Mouse (Mus musculus) MEL (cell line): ENCODE data around the gene Nipa1. TPM values are rescaled to one million over a fixed set of nuclear protein-coding genes. Genes with fewer than 3 reads are reported as not detected.

ENCODE experiments used
- DNase-seq: peaks from one replicate; pipeline ENCODE4 v3.0.0; 2011; ENCODE audit warnings: low read depth, low spot score
- H3K27ac ChIP-seq: 2 replicates; pipeline ENCODE4 v1.5.1; 2012; ENCODE audit warnings: low read depth, mild to moderate bottlenecking, control low read depth, low read length, moderate library complexity; ENCODE audit not compliant: control insufficient read depth
- H3K27me3 ChIP-seq, 2 experiments: fragments of 150-350 bp in 1 of 2; sonication (generic) in 1 of 2; 2 replicates each; pipeline ENCODE4 v1.6.1; 2012; ENCODE audit warnings: low read length in 2 of 2, mild to moderate bottlenecking in 2 of 2, improper control_type of control experiment in 1 of 2, moderate library complexity in 1 of 2; ENCODE audit not compliant: insufficient read depth in 2 of 2, control insufficient read depth in 1 of 2
- H3K36me3 ChIP-seq, 2 experiments: 2 replicates each; pipeline ENCODE4 v1.6.1; 2012 to 2014; ENCODE audit warnings: low read length in 2 of 2, improper control_type of control experiment in 1 of 2, inconsistent platforms in 1 of 2, mild to moderate bottlenecking in 1 of 2; ENCODE audit not compliant: insufficient read depth in 2 of 2, control insufficient read depth in 1 of 2
- H3K4me1 ChIP-seq, 2 experiments: fragments of 150-350 bp in 1 of 2; sonication (generic) in 1 of 2; 2 replicates each; pipeline ENCODE4 v1.6.1; 2012; ENCODE audit warnings: low read length in 2 of 2, improper control_type of control experiment in 1 of 2, mild to moderate bottlenecking in 1 of 2; ENCODE audit not compliant: insufficient read depth in 2 of 2, control insufficient read depth in 1 of 2
- H3K4me3 ChIP-seq, 2 experiments: fragments of 150-350 bp in 1 of 2; sonication (generic) in 1 of 2; 2 replicates each; pipeline ENCODE4 v1.5.1; 2012; ENCODE audit warnings: low read depth in 2 of 2, low read length in 2 of 2, mild to moderate bottlenecking in 2 of 2, moderate library complexity in 2 of 2, control low read depth in 1 of 2, improper control_type of control experiment in 1 of 2; ENCODE audit not compliant: control insufficient read depth in 1 of 2, insufficient read depth in 1 of 2
- H3K79me2 ChIP-seq: 2 replicates; pipeline ENCODE4 v1.6.1; 2012; ENCODE audit warnings: mild to moderate bottlenecking, low read length, moderate library complexity; ENCODE audit not compliant: control insufficient read depth, poor library complexity, insufficient read depth
- H3K9ac ChIP-seq: 2 replicates; pipeline ENCODE4 v1.6.1; 2012; ENCODE audit warnings: low read depth, mild to moderate bottlenecking, control low read depth, low read length, moderate library complexity; ENCODE audit not compliant: control insufficient read depth, poor library complexity, severe bottlenecking
- H3K9me3 ChIP-seq: fragments of 150-350 bp; sonication (generic); replicated peaks from 2 replicates; pipeline ENCODE4 v1.6.1; 2012; ENCODE audit warnings: mild to moderate bottlenecking, low read length, improper control_type of control experiment, moderate library complexity; ENCODE audit not compliant: insufficient read depth
- BHLHE40 ChIP-seq: IDR thresholded peaks from 2 replicates; pipeline ENCODE4 v1.6.1; 2012; ENCODE audit warnings: low read depth, mild to moderate bottlenecking, inconsistent platforms, low read length, improper control_type of control experiment, borderline replicate concordance
- CHD1 ChIP-seq: IDR thresholded peaks from 2 replicates; pipeline ENCODE4 v1.6.1; 2012; ENCODE audit warnings: low read depth, mild to moderate bottlenecking, inconsistent platforms, low read length, improper control_type of control experiment
- CHD2 ChIP-seq: IDR thresholded peaks from 2 replicates; pipeline ENCODE4 v1.6.1; 2011; ENCODE audit warnings: low read length, improper control_type of control experiment
- CTCF ChIP-seq, 3 experiments: IDR thresholded peaks in 2 of 3; conservative IDR thresholded peaks in 1 of 3; 2 replicates each; pipeline ENCODE4 v1.5.1; 2011 to 2012; ENCODE audit warnings: low read length in 3 of 3, low read depth in 2 of 3, mild to moderate bottlenecking in 2 of 3, improper control_type of control experiment in 1 of 3, inconsistent platforms in 1 of 3, mixed read lengths in 1 of 3, moderate library complexity in 1 of 3; ENCODE audit not compliant: control insufficient read depth in 1 of 3, insufficient read depth in 1 of 3, poor library complexity in 1 of 3, severe bottlenecking in 1 of 3
- EP300 ChIP-seq, 2 experiments: IDR thresholded peaks; 2 replicates each; pipeline ENCODE4 v1.6.1; 2011; ENCODE audit warnings: improper control_type of control experiment in 2 of 2, low read length in 2 of 2, low read depth in 1 of 2, mild to moderate bottlenecking in 1 of 2
- ETS1 ChIP-seq: IDR thresholded peaks from 2 replicates; pipeline ENCODE4 v1.6.1; 2012; ENCODE audit warnings: low read depth, mild to moderate bottlenecking, inconsistent platforms, low read length, improper control_type of control experiment, moderate library complexity
- GATA1 ChIP-seq: IDR thresholded peaks from 2 replicates; pipeline ENCODE4 v1.6.1; 2011; ENCODE audit warnings: low read depth, low read length, improper control_type of control experiment
- MAFK ChIP-seq: IDR thresholded peaks from 2 replicates; pipeline ENCODE4 v1.6.1; 2011; ENCODE audit warnings: low read depth, mild to moderate bottlenecking, low read length, improper control_type of control experiment, borderline replicate concordance
- MAZ ChIP-seq: IDR thresholded peaks from 2 replicates; pipeline ENCODE4 v1.6.1; 2012; ENCODE audit warnings: low read depth, mild to moderate bottlenecking, inconsistent platforms, low read length, improper control_type of control experiment
- MXI1 ChIP-seq: IDR thresholded peaks from 2 replicates; pipeline ENCODE4 v1.6.1; 2011; ENCODE audit warnings: mild to moderate bottlenecking, low read depth, low read length, improper control_type of control experiment
- POLR2AphosphoS2 ChIP-seq: IDR thresholded peaks from 2 replicates; pipeline ENCODE4 v1.6.1; 2011; ENCODE audit warnings: low read length, improper control_type of control experiment
- POLR2AphosphoS5 ChIP-seq: IDR thresholded peaks from 2 replicates; pipeline ENCODE4 v1.6.1; 2012; ENCODE audit warnings: low read depth, borderline replicate concordance, mild to moderate bottlenecking, inconsistent platforms, low read length, moderate library complexity, mixed read lengths
- RAD21 ChIP-seq: IDR thresholded peaks from 2 replicates; pipeline ENCODE4 v1.6.1; 2011; ENCODE audit warnings: mild to moderate bottlenecking, low read depth, low read length, improper control_type of control experiment
- SIN3A ChIP-seq: IDR thresholded peaks from 2 replicates; pipeline ENCODE4 v1.6.1; 2012; ENCODE audit warnings: low read length, improper control_type of control experiment, inconsistent platforms
- SMC3 ChIP-seq: IDR thresholded peaks from 2 replicates; pipeline ENCODE4 v1.6.1; 2011; ENCODE audit warnings: low read depth, low read length, improper control_type of control experiment
- TAL1 ChIP-seq: IDR thresholded peaks from 2 replicates; pipeline ENCODE4 v1.6.1; 2012; ENCODE audit warnings: mild to moderate bottlenecking, inconsistent platforms, low read length, moderate library complexity, mixed read lengths
- USF2 ChIP-seq, 2 experiments: IDR thresholded peaks; 2 replicates each; pipeline ENCODE4 v1.6.1; 2011 to 2012; ENCODE audit warnings: improper control_type of control experiment in 2 of 2, low read length in 2 of 2, borderline replicate concordance in 1 of 2, inconsistent platforms in 1 of 2, low read depth in 1 of 2, mild to moderate bottlenecking in 1 of 2; ENCODE audit not compliant: insufficient read depth in 1 of 2
- ZKSCAN1 ChIP-seq: IDR thresholded peaks from 2 replicates; pipeline ENCODE4 v1.6.1; 2012; ENCODE audit warnings: low read depth, mild to moderate bottlenecking, inconsistent platforms, low read length, improper control_type of control experiment, moderate library complexity
- ZMIZ1 ChIP-seq: IDR thresholded peaks from 2 replicates; pipeline ENCODE4 v1.6.1; 2012; ENCODE audit warnings: low read depth, mild to moderate bottlenecking, inconsistent platforms, low read length, improper control_type of control experiment, moderate library complexity
- polyA plus RNA-seq, 2 experiments: library from polyadenylated mRNA; stranded (reverse) in 1 of 2; unstranded in 1 of 2; fragments of >175 nt in 1 of 2; fragments of >200 nt in 1 of 2; gene quantifications; 2 replicates each; pipeline versions ENCODE4 v1.2.1 to v1.2.4; 2012; ENCODE audit warnings: low replicate concordance in 2 of 2, low read depth in 1 of 2; ENCODE audit not compliant: insufficient read length in 2 of 2, insufficient read depth in 1 of 2, missing spikeins in 1 of 2
- total RNA-seq: library from RNA; depleted of rRNA; stranded (reverse); fragments of 300-350 nt; gene quantifications from 2 replicates; pipeline ENCODE4 v1.2.3, GENCODE M21; 2012

Nipa1 gene
- total and polyA plus RNA-seq, 3 experiments, result 13.0 to 14.8 TPM; not detected in 1

- Histone ChIP-seq H3K9ac (no peak overlapping the region), H3K27me3 (no peaks in the 10 kb centered on the region), H3K27ac (no peak overlapping the region), H3K9me3 (no peaks in the 10 kb centered on the region), H3K36me3 (peaks cover 0 to 6% of the 10 kb centered on the region in 2 experiments; a peak in 2 of 4 replicates), H3K4me3 (no peak overlapping the region), H3K4me1 (no peaks in the 10 kb centered on the region), H3K79me2 (no peaks in the 10 kb centered on the region)
- DNase-seq, result no peak
- no peak for TF ChIP-seq SIN3A
- no peak for TF ChIP-seq POLR2AphosphoS2
- no peak for TF ChIP-seq MXI1
- no peak for TF ChIP-seq ZKSCAN1
- no peak for TF ChIP-seq MAFK
These were observed 37.6 kb downstream of the Nipa1 start for GRCm38 (mm10) chr7:55982010-55982700.

- H3K9me3 ChIP-seq, result no peaks in the 10 kb centered on the region
- DNase-seq, result no peak
- H3K4me1 ChIP-seq, result no peaks in the 10 kb centered on the region
- H3K79me2 ChIP-seq, result no peaks in the 10 kb centered on the region
- no peak overlapping the region for H3K4me3 ChIP-seq
- no peak overlapping the region for H3K27ac ChIP-seq
- TF ChIP-seq USF2 (IDR thresholded peaks at IDR 0.05; ENCODE audit: borderline replicate concordance in 1 of 2, insufficient read depth in 1 of 2, low read depth in 1 of 2, low read length in 2 of 2) (no peak), EP300 (IDR thresholded peaks at IDR 0.05; ENCODE audit: low read depth in 1 of 2, low read length in 2 of 2) (no peak), ETS1 (no peak), RAD21 (no peak), CTCF (IDR thresholded peaks at IDR 0.05 in 2 of 3, conservative IDR thresholded peaks at IDR 0.05 in 1 of 3; ENCODE audit: control insufficient read depth in 1 of 3, insufficient read depth in 1 of 3, low read depth in 2 of 3, low read length in 3 of 3, poor library complexity in 1 of 3, severe bottlenecking in 1 of 3) (no peak), CHD1 (no peak), SIN3A (no peak), MAZ (no peak), POLR2AphosphoS2 (no peak), ZMIZ1 (no peak), MXI1 (no peak), SMC3 (no peak), CHD2 (no peak), TAL1 (no peak), BHLHE40 (no peak), MAFK (no peak), GATA1 (no peak), POLR2AphosphoS5 (no peak)
- H3K9ac ChIP-seq, result no peak overlapping the region
- H3K27me3 ChIP-seq, result no peaks in the 10 kb centered on the region
- peaks cover 0 to 7% of the 10 kb centered on the region in 2 experiments; a peak in 2 of 4 replicates for H3K36me3 ChIP-seq
These were observed 38.2 kb downstream of the Nipa1 start for GRCm38 (mm10) chr7:55981511-55981910.
